Mouse (Mus musculus) bone marrow macrophage, adult 2 months (primary cell): ENCODE measurements around the gene 4931406P16Rik.

Source experiments
- CTCF ChIP-seq: IDR thresholded peaks from 2 replicates; pipeline ENCODE4 v1.5.1; 2012; ENCODE audit warnings: low read depth, mild to moderate bottlenecking, low read length, moderate library complexity
- POLR2A ChIP-seq: IDR thresholded peaks from 2 replicates; pipeline ENCODE4 v1.6.1; 2012; ENCODE audit warnings: mild to moderate bottlenecking, low read depth, low read length, borderline replicate concordance

DNA sequence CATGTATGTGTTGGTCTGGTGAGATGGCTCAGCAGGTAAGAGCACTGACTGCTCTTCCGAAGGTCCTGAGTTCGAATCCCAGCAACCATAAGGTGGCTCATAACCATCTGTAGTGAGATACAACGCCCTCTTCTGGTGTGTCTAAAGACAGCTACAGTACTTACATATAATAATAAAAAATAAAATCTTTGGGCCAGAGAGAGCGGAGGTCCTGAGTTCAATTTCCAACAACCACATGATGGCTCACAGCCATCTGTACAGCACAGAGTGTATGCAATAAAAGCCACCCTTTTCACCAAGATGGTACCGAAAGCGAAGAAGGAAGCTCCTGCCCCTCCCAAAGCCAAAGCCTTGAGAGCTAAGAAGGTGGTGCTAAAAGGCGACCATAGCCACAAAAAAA, 62.6 kb downstream of the 4931406P16Rik start, which contains the start of gene Gm6096:
- no peak for TF ChIP-seq CTCF
- TF ChIP-seq POLR2A: no peak
